Mouse (Mus musculus) heart, embryonic 14.5 days (tissue): ENCODE results near the gene Rabggtb. TPM values are rescaled to one million over a fixed set of nuclear protein-coding genes. Genes with fewer than 3 reads are reported as not detected.

Source experiments
- ATAC-seq: fragments of 200-750 bp; cut with Nextera tagmentation; 2 replicates; pipeline ENCODE4 v1.8.0; 2017; ENCODE audit warnings: low read depth, moderate TSS enrichment; ENCODE audit not compliant: insufficient number of reproducible peaks, insufficient read depth, low FRiP score
- H3K27ac ChIP-seq, 2 experiments: fragments of 200-500 bp in 1 of 2; fragments of 300-500 bp in 1 of 2; sonication (generic) in 1 of 2; replicated peaks in 1 of 2; 2 replicates each; pipeline ENCODE4 v1.5.1; 2012 to 2014; ENCODE audit warnings: low read depth in 2 of 2, low read length in 2 of 2, control low read depth in 1 of 2, mild to moderate bottlenecking in 1 of 2, mixed read lengths in 1 of 2; ENCODE audit not compliant: control insufficient read depth in 1 of 2, insufficient read depth in 1 of 2
- H3K27me3 ChIP-seq: fragments of 300-500 bp; sonication (generic); 2 replicates; pipeline ENCODE4 v1.6.1; 2014; ENCODE audit warnings: mild to moderate bottlenecking, low read length, control low read depth; ENCODE audit not compliant: control insufficient read depth, insufficient read depth
- H3K36me3 ChIP-seq: fragments of 300-500 bp; sonication (generic); 2 replicates; pipeline ENCODE4 v1.6.1; 2014; ENCODE audit warnings: mild to moderate bottlenecking, control low read depth, low read length, mixed read lengths; ENCODE audit not compliant: control insufficient read depth, insufficient read depth
- H3K4me1 ChIP-seq, 2 experiments: fragments of 200-500 bp in 1 of 2; fragments of 300-500 bp in 1 of 2; sonication (generic) in 1 of 2; 2 replicates each; pipeline ENCODE4 v1.6.1; 2012 to 2014; ENCODE audit warnings: low read length in 2 of 2, control low read depth in 1 of 2, mixed read lengths in 1 of 2; ENCODE audit not compliant: control insufficient read depth in 2 of 2, insufficient read depth in 2 of 2
- H3K4me2 ChIP-seq: fragments of 300-500 bp; sonication (generic); 2 replicates; pipeline ENCODE4 v1.6.1; 2014; ENCODE audit warnings: mild to moderate bottlenecking, low read length
- H3K4me3 ChIP-seq, 2 experiments: fragments of 200-500 bp in 1 of 2; fragments of 300-500 bp in 1 of 2; sonication (generic) in 1 of 2; 2 replicates each; pipeline ENCODE4 v1.5.1; 2012 to 2014; ENCODE audit warnings: low read length in 2 of 2, mild to moderate bottlenecking in 2 of 2, control low read depth in 1 of 2, low read depth in 1 of 2, moderate library complexity in 1 of 2; ENCODE audit not compliant: control insufficient read depth in 1 of 2, insufficient read depth in 1 of 2
- H3K9ac ChIP-seq: fragments of 300-500 bp; sonication (generic); 2 replicates; pipeline ENCODE4 v1.6.1; 2014; ENCODE audit warnings: mild to moderate bottlenecking, low read length
- H3K9me3 ChIP-seq: fragments of 300-500 bp; sonication (generic); 2 replicates; pipeline ENCODE4 v1.6.1; 2016; ENCODE audit warnings: low read length, control low read depth; ENCODE audit not compliant: control insufficient read depth
- WGBS: fragments of 180-500 bp; shearing (Covaris S2); extraction: QIAGEN DNeasy Blood & Tissue Kit; methylation state at CpG from one replicate; pipeline ENCODE4 v1.1.7; 2014; 5-methylcytosine and 5-hydroxymethylcytosine counted together
- polyA plus RNA-seq: library from polyadenylated mRNA; unstranded; fragments of >200 nt; fragmentation: Nextera tagmentation; extraction: Ambion mirVana; gene quantifications from 2 replicates; pipeline ENCODE4 v1.2.1, GENCODE M21; 2014

Rabggtb gene
- polyA plus RNA-seq, 1 experiment from 2014 or later: 67.8 TPM

- H3K4me2 ChIP-seq: no peak overlapping the region
- no peaks in the 10 kb centered on the region for H3K4me1 ChIP-seq
- no peaks in the 10 kb centered on the region for H3K9me3 ChIP-seq
- H3K9ac ChIP-seq: no peak overlapping the region
- no peaks in the 10 kb centered on the region for H3K36me3 ChIP-seq
- 75% methylated on average over 10 of the region's 10 CpGs for WGBS
- no peak overlapping the region for H3K27ac ChIP-seq
- peaks cover 8% of the 10 kb centered on the region; the same call in 1 of the 2 replicates for H3K27me3 ChIP-seq
- H3K4me3 ChIP-seq: no peak overlapping the region
- no peak for ATAC-seq
Observed at GRCm38 (mm10) chr3:153858350-153859001, 54.3 kb downstream of the Rabggtb start.

Other genes with a start within 250 kb of the Rabggtb start
- 23.7 and 27.7 TPM in 2 replicates for gene St6galnac3, start 187.8 kb downstream of the Rabggtb start, polyA plus RNA-seq
- 0.30 and 0.41 TPM in 2 replicates for gene Asb17, start 68.8 kb downstream of the Rabggtb start, polyA plus RNA-seq
- 0.11 and 0.12 TPM in 2 replicates for gene Msh4, start 6.9 kb downstream of the Rabggtb start, polyA plus RNA-seq
- 263 and 291 TPM in 2 replicates for gene Acadm, start 31.6 kb upstream of the Rabggtb start, polyA plus RNA-seq
- 1.0 and 1.4 TPM in 2 replicates for gene Slc44a5, start 60.4 kb upstream of the Rabggtb start, polyA plus RNA-seq